8 mouse cellular contexts compared by ENCODE assay signal in genomic region chr11:102432115-102432843, GRCm38 (mm10). TPM values are rescaled to one million over a fixed set of nuclear protein-coding genes. Genes with fewer than 3 reads are reported as not detected.
DNase-seq lines count a peak whose midpoint lies in the region; ATAC-seq and TF ChIP-seq lines count a peak whose summit lies in the region.

No protein-coding gene starts in this region.

- no peak for ATAC-seq in heart, postnatal 0 days (ENCODE audit: insufficient read depth, low read depth)
- peak; percentile 40 for ATAC-seq in megakaryocyte progenitor cell, adult 5-6 weeks (replicated peaks; ENCODE audit: poor library complexity)

- H3K36me3 ChIP-seq in liver, adult 2 months (ENCODE audit: control insufficient read depth, insufficient read depth, low read length): peaks cover 11% of the 10 kb centered on the region; the same call in 1 of the 2 replicates
- H3K36me3 ChIP-seq in heart, postnatal 0 days (replicated peaks; ENCODE audit: control insufficient read depth, insufficient read depth, low read length): peaks cover 19% of the 10 kb centered on the region

- DNase-seq in cerebellum, adult 18-20 months: peak; percentile 19 to 26
- DNase-seq in cerebellum, adult 11 months: no peak
- peak; percentile 42 for DNase-seq in liver, adult 2 months (ENCODE audit: extremely low read depth, low read depth, low spot score)
- DNase-seq in liver: no peak
- no peak for DNase-seq in heart, postnatal 0 days (ENCODE audit: low spot score)
- DNase-seq in testis, postnatal 10 days (ENCODE audit: low spot score): no peak
- no peak for DNase-seq in testis, postnatal 14 days (ENCODE audit: low spot score)

- no peak for TF ChIP-seq EP300 in heart, postnatal 0 days (IDR thresholded peaks at IDR 0.05; ENCODE audit: low read depth)

- TF ChIP-seq CTCF in liver, adult 2 months (IDR thresholded peaks at IDR 0.05; ENCODE audit: low read depth, low read length): no peak
- TF ChIP-seq CTCF in heart, postnatal 0 days (IDR thresholded peaks at IDR 0.05; ENCODE audit: low read depth): no peak

- 24% methylated on average over 16 of the region's 16 CpGs for whole genome bisulfite sequencing in liver, adult 2 months
- 51% methylated on average over 16 of the region's 16 CpGs for WGBS in heart, postnatal 0 days

- H3K9ac ChIP-seq in liver, adult 2 months (ENCODE audit: low read depth, low read length): peak overlapping the region; percentile 79
- H3K9ac ChIP-seq in heart, postnatal 0 days (replicated peaks; ENCODE audit: low read depth, low read length): no peak overlapping the region; the same call in 1 of the 2 replicates

- peak overlapping the region; percentile 83 for H3K27ac ChIP-seq in liver, adult 2 months (replicated peaks; ENCODE audit: insufficient read depth, low read depth, low read length)
- H3K27ac ChIP-seq in heart, postnatal 0 days (ENCODE audit: low read depth): no peak overlapping the region; the same call in 1 of the 2 replicates

- H3K79me2 ChIP-seq in liver, adult 2 months (ENCODE audit: control insufficient read depth, insufficient read depth, low read length): no peaks in the 10 kb centered on the region; the same call in 1 of the 2 replicates

- no peak for TF ChIP-seq POLR2A in liver, adult 2 months (IDR thresholded peaks at IDR 0.05; ENCODE audit: extremely low read depth, insufficient read depth, low read length)

- peaks cover 18% of the 10 kb centered on the region for H3K4me1 ChIP-seq in liver, adult 2 months (ENCODE audit: control insufficient read depth, insufficient read depth, low read length)
- H3K4me1 ChIP-seq in heart, postnatal 0 days (ENCODE audit: control insufficient read depth, insufficient read depth): peaks cover 20% of the 10 kb centered on the region; the same call in 1 of the 2 replicates

- no peaks in the 10 kb centered on the region for H3K27me3 ChIP-seq in liver, adult 2 months (ENCODE audit: control insufficient read depth, insufficient read depth, low read length)
- no peaks in the 10 kb centered on the region for H3K27me3 ChIP-seq in heart, postnatal 0 days (ENCODE audit: control insufficient read depth, insufficient read depth, low read length)

- peak overlapping the region; percentile 55 for H3K4me3 ChIP-seq in liver, adult 2 months (ENCODE audit: insufficient read depth, low read depth, low read length)
- H3K4me3 ChIP-seq in heart, postnatal 0 days (ENCODE audit: low read depth, low read length): no peak overlapping the region

- no peaks in the 10 kb centered on the region for H3K9me3 ChIP-seq in heart, postnatal 0 days (replicated peaks; ENCODE audit: control insufficient read depth, low read length)

- H3K4me2 ChIP-seq in heart, postnatal 0 days (ENCODE audit: low read depth, low read length): peak overlapping the region; percentile 34; the same call in 1 of the 2 replicates

RNA-seq across cellular contexts. Expression of gene Grn, which starts 2.2 kb away (rescaled TPM):
- total RNA-seq in liver, adult 2 months (2014; rRNA removed): 53.7 and 88.7 TPM in 2 replicates
- polyA plus RNA-seq in liver, adult 2 months (2012; rRNA removed): 155 and 176 TPM in 2 replicates
- total RNA-seq in heart, postnatal 0 days (2014; rRNA removed; ENCODE audit: low replicate concordance): 134 and 162 TPM in 2 replicates
- polyA plus RNA-seq in heart, postnatal 0 days (2015; fragmentation: Nextera tagmentation; extraction: Ambion mirVana): 174 and 176 TPM in 2 replicates
- 119 and 136 TPM in 2 replicates for total RNA-seq in megakaryocyte progenitor cell, adult 5-6 weeks (2015)
- total RNA-seq in megakaryocyte progenitor cell, adult 5-6 weeks (2017): 44.0 and 45.4 TPM in 2 replicates

RNA-seq across cellular contexts. Expression of gene Fam171a2, which starts 15.2 kb away (rescaled TPM):
- 0.81 and 1.0 TPM in 2 replicates for total RNA-seq in liver, adult 2 months (2014; rRNA removed)
- polyA plus RNA-seq in liver, adult 2 months (2012; rRNA removed): 1.4 and 1.8 TPM in 2 replicates
- 40.8 and 58.6 TPM in 2 replicates for total RNA-seq in heart, postnatal 0 days (2014; rRNA removed; ENCODE audit: low replicate concordance)
- 1.7 and 1.8 TPM in 2 replicates for polyA plus RNA-seq in heart, postnatal 0 days (2015; fragmentation: Nextera tagmentation; extraction: Ambion mirVana)
- 0.05 and 0.07 TPM in 2 replicates for total RNA-seq in megakaryocyte progenitor cell, adult 5-6 weeks (2015)
- total RNA-seq in megakaryocyte progenitor cell, adult 5-6 weeks (2017): 0.04 and 0.24 TPM in 2 replicates

RNA-seq across cellular contexts. Expression of gene Slc25a39, which starts 24.5 kb away (rescaled TPM):
- total RNA-seq in liver, adult 2 months (2014; rRNA removed): 181 and 243 TPM in 2 replicates
- polyA plus RNA-seq in liver, adult 2 months (2012; rRNA removed): 1,099 and 1,182 TPM in 2 replicates
- total RNA-seq in heart, postnatal 0 days (2014; rRNA removed; ENCODE audit: low replicate concordance): 281 and 322 TPM in 2 replicates
- 267 and 269 TPM in 2 replicates for polyA plus RNA-seq in heart, postnatal 0 days (2015; fragmentation: Nextera tagmentation; extraction: Ambion mirVana)
- 95.5 and 124 TPM in 2 replicates for total RNA-seq in megakaryocyte progenitor cell, adult 5-6 weeks (2015)
- total RNA-seq in megakaryocyte progenitor cell, adult 5-6 weeks (2017): 48.7 and 52.7 TPM in 2 replicates

RNA-seq across cellular contexts. Expression of gene Itga2b, which starts 37.6 kb away (rescaled TPM):
- 1.6 and 2.5 TPM in 2 replicates for total RNA-seq in liver, adult 2 months (2014; rRNA removed)
- polyA plus RNA-seq in liver, adult 2 months (2012; rRNA removed): 4.3 and 7.1 TPM in 2 replicates
- 4.3 and 4.8 TPM in 2 replicates for total RNA-seq in heart, postnatal 0 days (2014; rRNA removed; ENCODE audit: low replicate concordance)
- 5.4 and 5.6 TPM in 2 replicates for polyA plus RNA-seq in heart, postnatal 0 days (2015; fragmentation: Nextera tagmentation; extraction: Ambion mirVana)
- 5.3 and 6.4 TPM in 2 replicates for total RNA-seq in megakaryocyte progenitor cell, adult 5-6 weeks (2015)
- total RNA-seq in megakaryocyte progenitor cell, adult 5-6 weeks (2017): 14.2 and 22.3 TPM in 2 replicates

RNA-seq across cellular contexts. Expression of gene Rundc3a, which starts 39.1 kb away (rescaled TPM):
- 1.0 and 2.5 TPM in 2 replicates for total RNA-seq in liver, adult 2 months (2014; rRNA removed)
- polyA plus RNA-seq in liver, adult 2 months (2012; rRNA removed): 1.2 and 2.1 TPM in 2 replicates
- 12.5 TPM in 1 of 2 replicates, not detected in the other for total RNA-seq in heart, postnatal 0 days (2014; rRNA removed; ENCODE audit: low replicate concordance)
- polyA plus RNA-seq in heart, postnatal 0 days (2015; fragmentation: Nextera tagmentation; extraction: Ambion mirVana): 0.74 and 0.92 TPM in 2 replicates
- total RNA-seq in megakaryocyte progenitor cell, adult 5-6 weeks (2015): not detected in 2 replicates
- not detected in 2 replicates for total RNA-seq in megakaryocyte progenitor cell, adult 5-6 weeks (2017)

Comparison
In these comparisons a context has a peak if more than half of its experiments do, and no peak if none do; other contexts are left out.
1. DNase-seq: peak in cerebellum, adult 18-20 months (2 of 2) and liver, adult 2 months (single experiment); none in cerebellum, adult 11 months (single experiment), liver (single experiment), heart, postnatal 0 days (single experiment), testis, postnatal 10 days (single experiment) and testis, postnatal 14 days (single experiment).
2. RNA of gene Fam171a2, which starts 15.2 kb away (total RNA-seq): 40.8 to 58.6 TPM in heart, postnatal 0 days; 0.81 to 1.0 TPM in liver, adult 2 months and 0.04 to 0.24 TPM in megakaryocyte progenitor cell, adult 5-6 weeks; every median in the first group is over 10 times any median in the second.